Mouse (Mus musculus): Measurements from ENCODE around the gene Selenon. TPM values are rescaled to one million over a fixed set of nuclear protein-coding genes. Genes with fewer than 3 reads are reported as not detected.

Selenon gene
- total RNA-seq (2014; fragmentation: Nextera tagmentation) (not detected in 2 replicates), total RNA-seq (2017) (0.05 and 0.12 TPM in 2 replicates), polyA plus RNA-seq (2012) (0.04 TPM in 1 of 2 replicates, not detected in the other)

- Histone ChIP-seq H3K4me1 (ENCODE audit: insufficient read depth, low read depth, low read length) (0 out of 2 replicates have a peak, but pooled peaks cover 5% of the 10 kb centered on the region), H3K9me3 (replicated peaks) (peaks cover 15% of the 10 kb centered on the region), H3K4me3 (ENCODE audit: low read depth, low read length) (no peak within 1 kb of the TSS), H3K36me3 (replicated peaks) (no peaks in the 10 kb centered on the region), H3K27me3 (ENCODE audit: insufficient read depth, low read length) (peaks cover 28% of the 10 kb centered on the region; the same call in 1 of the 2 replicates)
- no peak for TF ChIP-seq CTCF (IDR thresholded peaks at IDR 0.05; ENCODE audit: low read depth, low read length)
- TF ChIP-seq TAL1 (conservative IDR thresholded peaks at IDR 0.05; ENCODE audit: low read depth, low read length): no peak
- no peak for TF ChIP-seq GATA2 (IDR thresholded peaks at IDR 0.05; ENCODE audit: borderline replicate concordance, low read depth, low read length)
- TF ChIP-seq GATA1 (IDR thresholded peaks at IDR 0.05; ENCODE audit: borderline replicate concordance, low read length): no peak
- TF ChIP-seq POLR2AphosphoS5 (IDR thresholded peaks at IDR 0.05; ENCODE audit: insufficient replicate concordance, low read depth, low read length): no peak
- no peak for ATAC-seq (ENCODE audit: extremely low read depth, insufficient number of reproducible peaks, low FRiP score, poor library complexity, severe bottlenecking)
- no peak for DNase-seq (ENCODE audit: low spot score)
Observed at GRCm38 (mm10) chr4:134551494-134552316, at the start of gene Selenon. Gene Selenon, minus strand, starts transcription at chr4:134552166.

GRCm38 (mm10) chr4:134601404-134601803 lies 49.4 kb upstream of the Selenon start:
- H3K27me3 ChIP-seq (ENCODE audit: insufficient read depth, low read length): peaks cover 52% of the 10 kb centered on the region
- peak overlapping the region; percentile 36; the same call in 1 of the 2 replicates for H3K4me3 ChIP-seq (ENCODE audit: low read depth, low read length)
- peaks cover 78% of the 10 kb centered on the region for H3K4me1 ChIP-seq (ENCODE audit: insufficient read depth, low read depth, low read length)
- TF ChIP-seq GATA2 (IDR thresholded peaks at IDR 0.05; ENCODE audit: borderline replicate concordance, low read depth, low read length) (no peak), CTCF (IDR thresholded peaks at IDR 0.05; ENCODE audit: low read depth, low read length) (no peak), TAL1 (conservative IDR thresholded peaks at IDR 0.05; ENCODE audit: low read depth, low read length) (no peak; the same call in 1 of the 2 replicates), POLR2AphosphoS5 (IDR thresholded peaks at IDR 0.05; ENCODE audit: insufficient replicate concordance, low read depth, low read length) (no peak), GATA1 (IDR thresholded peaks at IDR 0.05; ENCODE audit: borderline replicate concordance, low read length) (no peak)
- DNase-seq (ENCODE audit: low spot score) (peak; percentile 30), ATAC-seq (ENCODE audit: extremely low read depth, insufficient number of reproducible peaks, low FRiP score, poor library complexity, severe bottlenecking) (peak; percentile 36; the same call in 1 of the 2 replicates)
- H3K9me3 ChIP-seq (replicated peaks): no peaks in the 10 kb centered on the region
- no peaks in the 10 kb centered on the region for H3K36me3 ChIP-seq (replicated peaks)

- H3K9me3 ChIP-seq (replicated peaks): no peaks in the 10 kb centered on the region
- no peak overlapping the region for H3K4me3 ChIP-seq (ENCODE audit: low read depth, low read length)
- H3K4me1 ChIP-seq (ENCODE audit: insufficient read depth, low read depth, low read length): peaks cover 72% of the 10 kb centered on the region
- no peak for DNase-seq (ENCODE audit: low spot score)
- no peak for ATAC-seq (ENCODE audit: extremely low read depth, insufficient number of reproducible peaks, low FRiP score, poor library complexity, severe bottlenecking)
- H3K27me3 ChIP-seq (ENCODE audit: insufficient read depth, low read length): peaks cover 46% of the 10 kb centered on the region
- TF ChIP-seq CTCF (IDR thresholded peaks at IDR 0.05; ENCODE audit: low read depth, low read length) (no peak), TAL1 (conservative IDR thresholded peaks at IDR 0.05; ENCODE audit: low read depth, low read length) (no peak), GATA1 (IDR thresholded peaks at IDR 0.05; ENCODE audit: borderline replicate concordance, low read length) (no peak), GATA2 (IDR thresholded peaks at IDR 0.05; ENCODE audit: borderline replicate concordance, low read depth, low read length) (no peak), POLR2AphosphoS5 (IDR thresholded peaks at IDR 0.05; ENCODE audit: insufficient replicate concordance, low read depth, low read length) (no peak)
- no peaks in the 10 kb centered on the region for H3K36me3 ChIP-seq (replicated peaks)
Observed at GRCm38 (mm10) chr4:134600777-134601176, 48.8 kb upstream of the Selenon start.

DNA sequence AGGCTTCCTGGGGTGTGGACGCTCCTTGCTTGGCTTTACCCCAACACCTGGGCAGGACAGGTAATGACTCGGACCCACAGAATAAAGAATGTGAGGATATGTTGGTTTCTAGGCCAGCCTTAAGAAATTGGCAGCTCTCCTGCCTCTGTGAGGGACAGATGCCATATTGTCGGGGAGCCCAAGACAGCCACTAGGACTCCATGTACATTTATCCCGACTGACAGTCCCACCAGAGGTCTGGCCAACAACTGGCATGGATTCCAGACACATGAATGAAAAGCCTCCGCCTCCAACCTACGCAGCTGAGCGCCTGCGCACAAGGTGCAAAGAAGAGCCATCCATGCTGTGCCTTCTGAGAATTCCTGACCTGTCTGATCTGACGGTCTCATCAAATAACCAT lies 48.1 kb upstream of the Selenon start:
- no peaks in the 10 kb centered on the region for H3K36me3 ChIP-seq (replicated peaks)
- H3K27me3 ChIP-seq (ENCODE audit: insufficient read depth, low read length): peaks cover 39% of the 10 kb centered on the region
- H3K9me3 ChIP-seq (replicated peaks): no peaks in the 10 kb centered on the region
- no peak overlapping the region for H3K4me3 ChIP-seq (ENCODE audit: low read depth, low read length)
- peaks cover 71% of the 10 kb centered on the region for H3K4me1 ChIP-seq (ENCODE audit: insufficient read depth, low read depth, low read length)
- no peak for DNase-seq (ENCODE audit: low spot score)
- no peak for ATAC-seq (ENCODE audit: extremely low read depth, insufficient number of reproducible peaks, low FRiP score, poor library complexity, severe bottlenecking)
- no peak for TF ChIP-seq CTCF (IDR thresholded peaks at IDR 0.05; ENCODE audit: low read depth, low read length)
- TF ChIP-seq TAL1 (conservative IDR thresholded peaks at IDR 0.05; ENCODE audit: low read depth, low read length): no peak
- TF ChIP-seq POLR2AphosphoS5 (IDR thresholded peaks at IDR 0.05; ENCODE audit: insufficient replicate concordance, low read depth, low read length): no peak
- no peak for TF ChIP-seq GATA2 (IDR thresholded peaks at IDR 0.05; ENCODE audit: borderline replicate concordance, low read depth, low read length)
- no peak for TF ChIP-seq GATA1 (IDR thresholded peaks at IDR 0.05; ENCODE audit: borderline replicate concordance, low read length)

DNA sequence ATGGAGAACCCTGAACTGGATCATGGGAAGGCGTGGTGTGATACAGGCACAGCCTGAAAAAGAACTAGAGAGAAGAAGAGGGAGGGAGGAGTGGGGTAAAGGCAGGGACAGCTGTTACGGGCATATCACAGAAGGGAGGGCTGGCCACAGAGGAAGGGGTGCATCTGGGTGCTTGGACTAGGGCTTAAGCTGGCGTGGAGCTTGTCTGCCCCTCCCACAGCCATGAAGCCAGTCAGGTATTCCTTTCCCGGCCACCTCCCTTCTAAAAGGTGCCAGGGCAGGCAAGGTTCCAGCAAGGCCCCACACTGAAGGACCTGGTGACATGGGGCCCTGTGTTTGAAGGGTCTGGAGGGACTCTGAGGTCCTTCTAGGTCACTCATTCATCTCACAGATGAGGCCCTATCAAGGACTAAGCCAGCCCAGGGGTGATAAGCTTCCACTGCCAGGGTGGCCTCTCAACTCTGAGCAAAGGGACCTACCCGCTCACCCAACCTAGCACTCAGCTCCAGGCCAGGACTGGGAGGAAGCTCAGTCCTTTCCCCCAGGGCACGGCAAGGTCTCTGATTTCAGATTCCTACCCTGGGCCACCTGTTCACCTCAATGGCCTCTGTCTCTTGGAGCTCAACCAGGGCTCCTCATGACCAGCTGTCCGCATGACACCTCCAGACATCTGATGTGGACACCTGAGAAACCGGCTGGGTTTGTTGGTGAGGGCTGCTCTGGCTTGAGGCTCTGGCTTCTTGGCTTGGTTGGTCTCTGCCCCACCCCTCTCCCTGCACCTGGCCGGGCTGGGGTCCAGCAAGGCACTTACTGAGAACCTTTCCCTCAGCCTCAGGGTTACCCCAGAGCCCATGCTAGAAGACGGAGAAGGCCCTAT lies 45.1 kb upstream of the Selenon start:
- DNase-seq (ENCODE audit: low spot score): no peak
- H3K9me3 ChIP-seq (replicated peaks): no peaks in the 10 kb centered on the region
- H3K4me3 ChIP-seq (ENCODE audit: low read depth, low read length): no peak overlapping the region
- peaks cover 46% of the 10 kb centered on the region for H3K4me1 ChIP-seq (ENCODE audit: insufficient read depth, low read depth, low read length)
- TF ChIP-seq POLR2AphosphoS5 (IDR thresholded peaks at IDR 0.05; ENCODE audit: insufficient replicate concordance, low read depth, low read length): no peak
- no peak for TF ChIP-seq GATA1 (IDR thresholded peaks at IDR 0.05; ENCODE audit: borderline replicate concordance, low read length)
- no peak for TF ChIP-seq GATA2 (IDR thresholded peaks at IDR 0.05; ENCODE audit: borderline replicate concordance, low read depth, low read length)
- TF ChIP-seq CTCF (IDR thresholded peaks at IDR 0.05; ENCODE audit: low read depth, low read length): no peak
- no peak for TF ChIP-seq TAL1 (conservative IDR thresholded peaks at IDR 0.05; ENCODE audit: low read depth, low read length)
- no peak for ATAC-seq (ENCODE audit: extremely low read depth, insufficient number of reproducible peaks, low FRiP score, poor library complexity, severe bottlenecking)
- no peaks in the 10 kb centered on the region for H3K36me3 ChIP-seq (replicated peaks)
- peaks cover 27% of the 10 kb centered on the region for H3K27me3 ChIP-seq (ENCODE audit: insufficient read depth, low read length)

Data from G1E (cell line).